Mouse (Mus musculus) induced T-regulatory cell, adult 2 months (primary cell): ENCODE measurements around the gene Nf1.

ENCODE experiments used
- DNase-seq: peaks from one replicate; pipeline ENCODE4 v3.0.0-alpha.2; 2012; ENCODE audit warnings: low read depth

The Nf1 gene

GRCm38 (mm10) chr11:79527739-79528384, 188.4 kb downstream of the Nf1 start:
- DNase-seq = peak; percentile 56

GRCm38 (mm10) chr11:79528601-79529000, 189.1 kb downstream of the Nf1 start:
- peak; percentile 59 for DNase-seq

DNA sequence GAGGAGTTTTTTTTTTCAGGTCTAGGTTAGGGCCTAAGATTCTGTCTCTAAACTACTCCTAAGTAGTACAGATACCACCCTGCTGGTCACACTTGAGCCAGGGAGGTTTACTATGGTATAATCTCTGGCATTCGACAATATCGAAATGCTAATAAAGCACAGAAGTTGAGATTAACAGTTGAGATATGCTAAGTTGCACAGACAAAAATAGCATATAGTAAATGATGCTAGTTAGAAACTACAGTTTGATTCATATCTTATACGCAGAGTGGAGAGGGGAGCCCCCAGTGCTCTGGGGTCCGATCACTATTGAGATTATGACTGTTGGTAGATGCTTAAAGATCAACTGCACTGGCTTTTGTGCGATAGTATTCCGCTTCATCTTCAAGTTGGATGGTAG, 189.7 kb downstream of the Nf1 start:
- DNase-seq = peak; percentile 66

DNA sequence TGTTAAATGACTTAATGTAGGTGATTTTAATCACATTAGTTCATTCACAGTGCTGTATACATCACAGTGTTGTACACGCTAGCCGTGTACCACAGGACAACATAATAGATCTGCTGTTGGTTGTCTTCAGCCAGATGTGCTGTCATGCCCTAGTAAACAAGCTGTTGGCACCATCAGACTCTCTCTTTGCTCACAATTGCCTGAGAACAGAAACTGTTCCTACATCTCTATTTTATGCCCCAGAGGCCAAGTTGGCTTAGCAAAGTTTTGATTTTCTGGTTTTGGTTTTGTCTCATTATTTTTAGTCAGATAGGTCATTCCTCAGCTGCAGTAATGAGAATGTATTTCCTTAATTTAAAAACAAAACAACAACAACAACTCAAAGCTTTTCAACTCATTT, 190.2 kb downstream of the Nf1 start:
- no peak for DNase-seq

DNA sequence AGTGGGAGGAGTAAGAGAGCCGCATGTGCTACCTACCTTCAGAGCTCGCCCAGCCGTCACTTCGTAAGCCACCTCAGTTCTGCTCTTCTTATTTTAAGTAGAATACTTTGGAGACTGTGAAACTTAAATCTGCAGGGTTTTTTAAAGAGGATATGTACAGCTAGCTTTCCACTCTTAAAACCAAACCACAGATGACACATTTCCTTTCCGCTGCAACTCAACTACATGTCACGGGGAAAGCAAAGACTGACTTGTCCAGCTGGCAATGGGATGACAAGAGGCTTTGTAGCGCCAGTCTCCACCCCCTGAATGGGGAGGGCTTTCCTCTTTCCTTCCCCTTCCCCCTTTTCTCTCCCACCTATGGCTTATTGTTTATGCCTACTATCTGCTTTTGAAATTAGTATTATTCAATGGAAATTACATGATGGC, 190.9 kb downstream of the Nf1 start, which contains the start of the genes Evi2 and Evi2a:
Gene Evi2 (minus strand): TSS at position 257 of the 429 bp plus-strand sequence.
Gene Evi2a (minus strand): TSS at position 277 of the 429 bp plus-strand sequence.
- peak; percentile 88 for DNase-seq

DNA sequence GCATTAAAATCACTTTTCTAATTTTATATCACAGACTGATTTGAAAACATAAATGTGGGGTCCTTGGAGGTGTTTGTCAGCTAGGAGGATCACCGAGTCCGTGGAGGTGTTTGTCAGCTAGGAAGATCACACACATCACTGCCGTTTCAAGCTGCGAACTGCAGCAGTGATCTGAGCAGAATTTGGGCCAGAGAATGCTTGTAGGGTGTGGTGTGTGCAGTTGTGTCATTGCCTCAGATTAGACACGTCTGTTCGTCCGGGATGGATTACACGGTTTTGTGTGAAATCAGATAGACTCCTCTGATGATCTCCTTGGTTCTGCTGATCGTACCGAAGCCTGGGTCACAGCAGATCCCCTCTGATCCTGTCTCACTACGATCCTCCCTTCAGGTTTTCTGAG, 191.3 kb downstream of the Nf1 start:
- no peak for DNase-seq

GRCm38 (mm10) chr11:79531485-79531884, 192.0 kb downstream of the Nf1 start:
- DNase-seq = no peak

GRCm38 (mm10) chr11:79533311-79533710, 193.8 kb downstream of the Nf1 start:
- DNase-seq = no peak

- DNase-seq = no peak
These were observed 194.6 kb downstream of the Nf1 start for GRCm38 (mm10) chr11:79533950-79534690.

DNA sequence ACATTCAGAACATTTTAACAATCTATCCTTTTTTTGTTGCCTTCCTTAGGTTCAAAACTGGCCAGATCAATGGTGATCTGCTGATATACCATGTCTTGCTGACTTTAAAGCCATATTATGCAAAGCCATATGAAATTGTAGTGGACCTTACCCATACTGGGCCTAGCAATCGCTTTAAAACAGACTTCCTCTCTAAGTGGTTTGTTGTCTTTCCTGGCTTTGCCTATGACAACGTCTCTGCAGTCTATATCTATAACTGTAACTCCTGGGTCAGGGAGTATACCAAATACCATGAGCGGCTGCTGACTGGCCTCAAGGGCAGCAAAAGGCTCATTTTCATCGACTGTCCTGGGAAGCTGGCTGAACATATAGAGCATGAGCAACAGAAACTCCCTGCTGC, 196.1 kb downstream of the Nf1 start:
- DNase-seq = no peak

- DNase-seq = no peak
These were observed 196.8 kb downstream of the Nf1 start for GRCm38 (mm10) chr11:79536293-79536692.

DNA sequence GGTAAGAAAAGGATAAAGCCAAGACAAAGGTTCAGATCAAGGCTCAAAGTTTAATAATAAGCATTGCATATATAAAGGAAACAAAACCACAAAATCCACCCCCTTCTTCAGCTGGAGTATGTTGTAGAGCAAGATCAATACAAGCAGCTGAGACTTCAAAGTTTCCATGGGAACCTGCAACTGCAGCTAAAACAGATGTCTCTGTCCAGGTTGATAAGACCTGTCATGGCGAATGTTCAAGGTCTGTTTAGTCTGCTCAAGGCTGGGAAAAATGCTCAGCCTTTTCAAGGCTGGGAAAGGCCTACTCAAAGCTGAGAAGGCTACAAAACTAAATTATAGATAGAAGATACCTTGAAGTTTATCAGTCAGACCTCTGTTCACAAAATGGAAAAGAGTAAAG, 213.1 kb downstream of the Nf1 start:
- no peak for DNase-seq

DNA sequence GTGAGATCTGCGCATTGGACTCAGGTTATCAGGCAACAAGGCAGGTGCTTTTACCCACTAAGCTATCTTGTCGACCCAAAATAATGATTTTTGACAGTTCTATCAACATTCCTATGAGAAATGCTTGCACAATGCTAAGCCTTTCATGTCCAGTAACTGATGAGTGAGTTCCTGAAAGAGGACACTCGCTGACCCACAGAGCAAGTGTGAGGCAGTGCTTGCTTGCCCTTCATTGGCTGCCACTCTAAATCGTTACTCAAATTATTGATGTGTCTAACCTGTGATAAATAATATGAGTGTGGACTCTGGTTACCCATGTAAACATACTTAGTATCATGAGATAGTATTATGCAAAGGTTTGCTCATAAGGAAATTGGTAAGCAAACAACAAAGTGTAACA, 221.0 kb downstream of the Nf1 start:
- no peak for DNase-seq

DNA sequence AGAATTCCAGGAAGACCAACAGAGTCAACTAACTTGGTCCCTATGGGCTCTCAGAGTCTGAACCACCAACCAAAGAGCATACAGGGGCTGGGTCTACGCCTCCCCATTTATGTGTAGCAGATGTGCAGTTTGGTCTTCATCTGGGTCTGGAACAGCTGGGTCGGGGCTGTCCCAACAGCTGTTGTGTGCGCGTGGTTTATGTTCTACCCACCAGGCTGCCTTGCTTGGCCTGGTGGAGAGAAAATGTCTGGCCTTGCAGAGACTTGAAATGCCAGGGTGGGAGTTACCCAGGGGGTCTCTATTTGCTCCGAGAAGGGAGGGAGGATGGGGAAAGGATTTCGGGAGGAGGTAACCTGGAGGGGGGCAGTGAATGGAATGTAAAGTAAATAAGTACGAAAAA, 224.0 kb downstream of the Nf1 start:
- no peak for DNase-seq

DNA sequence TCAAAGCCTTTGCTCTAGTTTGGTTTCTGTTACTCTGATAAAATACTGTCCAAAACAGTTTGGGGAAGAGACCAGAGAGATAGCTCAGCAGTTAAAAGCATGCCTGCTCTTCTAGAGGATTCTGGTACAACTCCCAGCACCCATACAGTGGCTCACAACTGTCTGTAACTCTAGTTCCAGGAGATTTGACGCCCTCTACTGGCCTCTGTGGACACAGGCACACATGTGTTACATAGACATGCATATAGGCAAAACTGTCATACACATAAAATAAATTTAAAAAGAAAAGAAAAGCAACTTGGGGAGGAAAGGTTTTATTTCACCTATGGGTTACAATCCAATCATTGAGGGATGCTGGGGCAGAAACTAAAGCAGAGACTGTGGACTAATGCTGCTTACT, 227.5 kb downstream of the Nf1 start:
- DNase-seq = no peak

GRCm38 (mm10) chr11:79568197-79568911, 228.9 kb downstream of the Nf1 start:
- DNase-seq = no peak

- DNase-seq = no peak
These were observed 230.8 kb downstream of the Nf1 start for GRCm38 (mm10) chr11:79570319-79570718.

DNA sequence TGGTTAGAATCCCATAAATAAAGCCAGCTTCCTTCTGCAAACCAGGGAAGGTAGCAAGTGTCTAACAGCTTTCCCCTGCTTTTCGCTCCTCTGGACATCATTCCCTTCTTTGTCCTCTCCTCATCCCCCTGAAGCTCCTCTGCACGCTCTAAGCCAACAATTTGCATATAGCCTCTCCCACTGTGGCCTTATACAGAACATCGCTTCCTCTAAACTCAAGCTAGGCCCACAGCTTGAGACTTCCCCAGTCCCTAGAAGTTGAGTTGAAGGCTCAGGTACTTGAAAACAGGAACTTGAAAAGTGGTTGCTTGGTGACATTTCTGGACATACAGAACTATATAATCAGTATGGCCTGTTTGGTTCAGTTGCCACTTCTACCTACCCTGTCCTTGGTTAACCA, 234.3 kb downstream of the Nf1 start:
- no peak for DNase-seq

- DNase-seq = no peak
These were observed 236.0 kb downstream of the Nf1 start for GRCm38 (mm10) chr11:79575383-79576073.

- DNase-seq = peak; percentile 91
These were observed 238.2 kb downstream of the Nf1 start for GRCm38 (mm10) chr11:79577741-79578140.

- DNase-seq = no peak
These were observed 241.2 kb downstream of the Nf1 start for GRCm38 (mm10) chr11:79580660-79581059.

GRCm38 (mm10) chr11:79581257-79581656, 241.8 kb downstream of the Nf1 start:
- no peak for DNase-seq
